Mouse (Mus musculus) stomach, postnatal 0 days (tissue): ENCODE measurements around the gene Arpc4.
A peak's percentile ranks its signal among the peaks of the same experiment; 100 is the strongest.

Experiments
- CTCF ChIP-seq: IDR thresholded peaks from 2 replicates; pipeline ENCODE4 v1.5.1; 2016; ENCODE audit warnings: antibody characterized with exemption, low read depth, mild to moderate bottlenecking, moderate library complexity
- EP300 ChIP-seq: optimal IDR thresholded peaks from 2 replicates; pipeline ENCODE3; 2016; ENCODE audit warnings: antibody characterized with exemption

- TF ChIP-seq CTCF, result peak; percentile 31; the same call in 1 of the 2 replicates
- TF ChIP-seq EP300, result no peak
These were observed 2.6 kb downstream of the Arpc4 start for GRCm38 (mm10) chr6:113380480-113380879.
